Mouse (Mus musculus) CH12.LX (cell line): ENCODE measurements at regions not wholly inside any gene's neighbourhood (a gene's known extent, or its start where the extent isn't known, plus 50 kb on each side); places are given as distances from the start of the nearest gene placed in this dataset.

Source experiments
- DNase-seq: peaks from one replicate; pipeline ENCODE4 v3.0.0-alpha.2; 2013; ENCODE audit errors: extremely low read depth
- H3K27ac ChIP-seq: 2 replicates; pipeline ENCODE4 v1.5.1; 2012; ENCODE audit warnings: low read depth, mild to moderate bottlenecking, control low read depth, moderate library complexity; ENCODE audit not compliant: insufficient read depth
- H3K27me3 ChIP-seq: replicated peaks from 2 replicates; pipeline ENCODE3; 2012; ENCODE audit warnings: inconsistent platforms
- H3K36me3 ChIP-seq, 2 experiments: replicated peaks in 1 of 2; 2 replicates each; pipeline versions ENCODE3 to v1.6.1; 2012; ENCODE audit warnings: inconsistent platforms in 1 of 2, low read length in 1 of 2, mild to moderate bottlenecking in 1 of 2, mixed read lengths in 1 of 2, moderate library complexity in 1 of 2; ENCODE audit not compliant: control insufficient read depth in 1 of 2, insufficient read depth in 1 of 2
- H3K4me1 ChIP-seq, 2 experiments: 2 replicates each; pipeline ENCODE4 v1.6.1; 2012; ENCODE audit warnings: inconsistent platforms in 1 of 2, moderate library complexity in 1 of 2; ENCODE audit not compliant: insufficient read depth in 2 of 2, control insufficient read depth in 1 of 2
- H3K4me2 ChIP-seq: 2 replicates; pipeline ENCODE4 v1.6.1; 2012; ENCODE audit warnings: low read depth, mild to moderate bottlenecking, control low read depth; ENCODE audit not compliant: poor library complexity, insufficient read depth, severe bottlenecking
- H3K4me3 ChIP-seq, 3 experiments: fragments of 150-350 bp in 1 of 3; sonication (generic) in 1 of 3; replicated peaks in 1 of 3; 2 replicates each; pipeline versions ENCODE3 to v1.5.1; 2011 to 2012; ENCODE audit warnings: low read depth in 2 of 3, low read length in 2 of 3, mild to moderate bottlenecking in 2 of 3, moderate library complexity in 2 of 3, control low read depth in 1 of 3, improper control_type of control experiment in 1 of 3, inconsistent platforms in 1 of 3, mixed read lengths in 1 of 3; ENCODE audit not compliant: poor library complexity in 1 of 3
- H3K79me2 ChIP-seq: replicated peaks from 2 replicates; pipeline ENCODE4 v1.6.1; 2012; ENCODE audit warnings: mild to moderate bottlenecking, moderate library complexity; ENCODE audit not compliant: control insufficient read depth, poor library complexity, insufficient read depth, severe bottlenecking; ENCODE audit errors: extremely low read depth
- H3K9ac ChIP-seq: 2 replicates; pipeline ENCODE4 v1.6.1; 2012; ENCODE audit warnings: low read depth, mild to moderate bottlenecking, control low read depth, moderate library complexity; ENCODE audit not compliant: insufficient read depth
- H3K9me3 ChIP-seq: replicated peaks from 2 replicates; pipeline ENCODE3; 2012; ENCODE audit warnings: low read length, inconsistent platforms, mixed read lengths
- BHLHE40 ChIP-seq: IDR thresholded peaks from 2 replicates; pipeline ENCODE4 v1.6.1; 2011; ENCODE audit warnings: mild to moderate bottlenecking, low read depth, low read length, improper control_type of control experiment
- CTCF ChIP-seq, 2 experiments: IDR thresholded peaks in 1 of 2; conservative IDR thresholded peaks in 1 of 2; 2 replicates each; pipeline ENCODE4 v1.5.1; 2011 to 2012; ENCODE audit warnings: low read depth in 2 of 2, low read length in 2 of 2, improper control_type of control experiment in 1 of 2, inconsistent platforms in 1 of 2, mild to moderate bottlenecking in 1 of 2, moderate library complexity in 1 of 2
- E2F4 ChIP-seq: IDR thresholded peaks from 2 replicates; pipeline ENCODE4 v1.6.1; 2011; ENCODE audit warnings: low read depth, low read length, improper control_type of control experiment; ENCODE audit not compliant: insufficient replicate concordance
- ELF1 ChIP-seq: IDR thresholded peaks from 2 replicates; pipeline ENCODE4 v1.6.1; 2014; ENCODE audit warnings: low read depth, mild to moderate bottlenecking, inconsistent platforms, low read length, improper control_type of control experiment
- EP300 ChIP-seq: IDR thresholded peaks from 2 replicates; pipeline ENCODE4 v1.6.1; 2011; ENCODE audit warnings: low read length, improper control_type of control experiment
- GABPA ChIP-seq: IDR thresholded peaks from 2 replicates; pipeline ENCODE4 v1.6.1; 2012; ENCODE audit warnings: low read depth, low read length, improper control_type of control experiment, inconsistent platforms; ENCODE audit not compliant: insufficient replicate concordance
- HCFC1 ChIP-seq: IDR thresholded peaks from 2 replicates; pipeline ENCODE4 v1.6.1; 2012; ENCODE audit warnings: low read depth, mild to moderate bottlenecking, inconsistent platforms, low read length, improper control_type of control experiment
- IRF4 ChIP-seq: IDR thresholded peaks from 2 replicates; pipeline ENCODE4 v1.6.1; 2014; ENCODE audit warnings: low read depth, mild to moderate bottlenecking, inconsistent platforms, low read length, improper control_type of control experiment
- KAT2A ChIP-seq: IDR thresholded peaks from 2 replicates; pipeline ENCODE4 v1.6.1; 2012; ENCODE audit warnings: low read length, improper control_type of control experiment, inconsistent platforms; ENCODE audit not compliant: insufficient replicate concordance
- MAX ChIP-seq: IDR thresholded peaks from 2 replicates; pipeline ENCODE4 v1.6.1; 2011; ENCODE audit warnings: low read length, improper control_type of control experiment
- MEF2A ChIP-seq: IDR thresholded peaks from 2 replicates; pipeline ENCODE4 v1.6.1; 2014; ENCODE audit warnings: low read depth, mild to moderate bottlenecking, inconsistent platforms, low read length, improper control_type of control experiment, borderline replicate concordance
- POLR2A ChIP-seq: IDR thresholded peaks from 2 replicates; pipeline ENCODE4 v1.6.1; 2011; ENCODE audit warnings: low read depth, mild to moderate bottlenecking, improper control_type of control experiment, low read length
- POLR2AphosphoS2 ChIP-seq: IDR thresholded peaks from 2 replicates; pipeline ENCODE4 v1.6.1; 2011; ENCODE audit warnings: low read depth, low read length, improper control_type of control experiment
- RCOR1 ChIP-seq: conservative IDR thresholded peaks from 2 replicates; pipeline ENCODE4 v1.6.1; 2012; ENCODE audit warnings: low read depth, mild to moderate bottlenecking, inconsistent platforms, low read length, improper control_type of control experiment
- SMC3 ChIP-seq: IDR thresholded peaks from 2 replicates; pipeline ENCODE4 v1.6.1; 2011; ENCODE audit warnings: low read depth, low read length, improper control_type of control experiment
- UBTF ChIP-seq: IDR thresholded peaks from 2 replicates; pipeline ENCODE4 v1.6.1; 2012; ENCODE audit warnings: low read depth, mild to moderate bottlenecking, inconsistent platforms, low read length, improper control_type of control experiment, moderate library complexity
- USF1 ChIP-seq: IDR thresholded peaks from 2 replicates; pipeline ENCODE4 v1.6.1; 2014; ENCODE audit warnings: low read depth, mild to moderate bottlenecking, inconsistent platforms, low read length, improper control_type of control experiment
- USF2 ChIP-seq: conservative IDR thresholded peaks from 2 replicates; pipeline ENCODE4 v1.6.1; 2011; ENCODE audit warnings: low read depth, low read length, improper control_type of control experiment
- ZKSCAN1 ChIP-seq: IDR thresholded peaks from 2 replicates; pipeline ENCODE4 v1.6.1; 2012; ENCODE audit warnings: low read depth, inconsistent platforms, low read length, improper control_type of control experiment, borderline replicate concordance
- ZMIZ1 ChIP-seq: IDR thresholded peaks from 2 replicates; pipeline ENCODE4 v1.6.1; 2012; ENCODE audit warnings: low read depth, mild to moderate bottlenecking, inconsistent platforms, low read length, improper control_type of control experiment
- ZNF384 ChIP-seq: IDR thresholded peaks from 2 replicates; pipeline ENCODE4 v1.6.1; 2012; ENCODE audit warnings: low read depth, low read length, improper control_type of control experiment, inconsistent platforms
- dilution Hi-C: fragments of 300-500 bp; cut with MboI; formaldehyde crosslinking; loops from 2 replicates; pipeline ENCODE4 v1.14.3; 2020; ENCODE audit warnings: low sequenced_read_pairs; ENCODE audit not compliant: extremely low pct_unique_long_range_greater_than_20kb, extremely low pct_ligation_motif_present
- in situ Hi-C: fragments of 300-500 bp; cut with MboI; formaldehyde crosslinking; loops from 3 replicates; pipeline ENCODE4 v1.14.3; 2019; ENCODE audit warnings: low sequenced_read_pairs, low pct_ligation_motif_present, low pct_unique_long_range_greater_than_20kb, mixed read lengths

GRCm38 (mm10) chr19:19246837-19247560 lies 136.0 kb upstream of the Rorb start:
- dilution Hi-C loops: no loop called here
- Histone ChIP-seq H3K27ac (no peak overlapping the region), H3K36me3 (no peaks in the 10 kb centered on the region), H3K4me3 (no peak overlapping the region), H3K79me2 (no peaks in the 10 kb centered on the region), H3K4me2 (no peak overlapping the region; the same call in 1 of the 2 replicates), H3K27me3 (no peaks in the 10 kb centered on the region), H3K9ac (no peak overlapping the region), H3K4me1 (no peaks in the 10 kb centered on the region), H3K9me3 (no peaks in the 10 kb centered on the region)
- TF ChIP-seq MEF2A (no peak), ZMIZ1 (no peak), UBTF (no peak), ZNF384 (no peak), BHLHE40 (no peak), IRF4 (no peak), E2F4 (no peak), KAT2A (no peak), USF2 (no peak), CTCF (conservative IDR thresholded peaks at IDR 0.05 in 1 of 2, IDR thresholded peaks at IDR 0.05 in 1 of 2; ENCODE audit: low read depth in 2 of 2, low read length in 2 of 2) (no peak), HCFC1 (no peak), RCOR1 (no peak)
- DNase-seq: no peak
- in situ Hi-C loops: no loop called here

DNA sequence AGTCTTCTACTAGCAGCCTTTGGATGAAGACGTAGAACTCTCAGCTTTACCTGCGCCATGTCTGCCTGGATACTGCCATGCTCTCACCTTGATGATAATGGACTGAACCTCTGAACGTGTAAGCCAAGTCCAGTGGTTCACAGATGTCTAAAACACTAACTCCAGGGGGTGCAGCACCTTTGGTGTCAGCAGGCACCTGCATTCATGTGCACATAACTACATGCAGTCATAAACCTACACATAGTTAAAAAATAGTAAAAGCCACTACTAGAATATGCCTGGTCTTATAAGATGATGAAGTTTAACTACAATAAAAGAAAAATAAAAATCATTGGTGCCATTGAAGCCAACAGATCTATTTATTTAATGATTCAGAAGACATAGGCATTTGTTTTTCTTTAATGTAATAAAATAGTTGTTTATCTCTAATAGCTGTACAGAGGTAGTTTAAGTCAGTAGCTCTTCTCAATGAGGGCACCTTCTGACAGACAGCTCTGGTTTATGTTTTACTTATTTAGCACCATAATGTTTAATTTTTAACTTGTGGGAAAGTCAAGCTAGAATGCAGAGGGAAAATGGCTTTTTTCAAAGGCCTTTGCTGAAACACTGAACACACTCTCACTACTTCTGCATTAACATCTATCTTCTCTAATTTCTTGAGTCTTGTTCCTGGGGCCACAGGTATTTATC lies 118.5 kb upstream of the Rorb start:
- Histone ChIP-seq H3K27ac (no peak overlapping the region), H3K4me1 (no peaks in the 10 kb centered on the region), H3K79me2 (no peaks in the 10 kb centered on the region), H3K36me3 (no peaks in the 10 kb centered on the region), H3K9ac (no peak overlapping the region), H3K4me3 (no peak overlapping the region), H3K9me3 (no peaks in the 10 kb centered on the region), H3K4me2 (no peak overlapping the region), H3K27me3 (no peaks in the 10 kb centered on the region)
- TF ChIP-seq USF2 (no peak), SMC3 (no peak), POLR2A (no peak), ZMIZ1 (no peak), MAX (no peak), KAT2A (no peak), EP300 (no peak), POLR2AphosphoS2 (no peak), ELF1 (no peak), USF1 (no peak), HCFC1 (no peak), UBTF (no peak), ZKSCAN1 (no peak), E2F4 (no peak), GABPA (no peak), BHLHE40 (no peak), ZNF384 (no peak)
- in situ Hi-C loops (no loop called here), dilution Hi-C loops (no loop called here)
- DNase-seq: no peak
